Mouse (Mus musculus) T-helper 1 cell (primary cell): ENCODE measurements around the gene Map4.
"Not testable (repeated sequence)": the region's sequence is repeated elsewhere in the genome, so short reads cannot be mapped to it uniquely, and the experiment has no call there.

ENCODE experiments used
- in situ Hi-C: fragments of 300-600 bp; cut with MboI, MseI; formaldehyde crosslinking; loops from one replicate; pipeline ENCODE4 v1.15.1; 2025; ENCODE audit warnings: high pct_unique_total_duplicates

Map4 gene

DNA sequence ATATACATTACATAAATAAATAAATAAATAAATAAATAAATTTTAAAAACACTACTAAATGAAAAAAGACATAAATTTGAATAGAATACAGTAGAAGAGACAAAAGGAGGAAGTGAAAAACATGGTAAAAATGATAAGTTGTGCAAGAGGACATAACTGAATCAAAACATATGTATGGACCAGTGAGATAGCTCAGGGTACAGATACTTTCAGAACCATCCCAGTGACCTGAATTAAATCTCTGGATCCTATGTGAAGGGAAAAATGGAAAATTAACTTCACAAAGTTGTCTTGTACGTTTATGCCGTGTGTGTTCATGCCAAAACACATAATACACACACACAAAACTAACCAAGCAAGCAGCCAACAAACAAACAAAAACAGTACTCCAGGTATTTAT is 192.1 kb downstream of the Map4 start:
- in situ Hi-C loops = no loop called here

DNA sequence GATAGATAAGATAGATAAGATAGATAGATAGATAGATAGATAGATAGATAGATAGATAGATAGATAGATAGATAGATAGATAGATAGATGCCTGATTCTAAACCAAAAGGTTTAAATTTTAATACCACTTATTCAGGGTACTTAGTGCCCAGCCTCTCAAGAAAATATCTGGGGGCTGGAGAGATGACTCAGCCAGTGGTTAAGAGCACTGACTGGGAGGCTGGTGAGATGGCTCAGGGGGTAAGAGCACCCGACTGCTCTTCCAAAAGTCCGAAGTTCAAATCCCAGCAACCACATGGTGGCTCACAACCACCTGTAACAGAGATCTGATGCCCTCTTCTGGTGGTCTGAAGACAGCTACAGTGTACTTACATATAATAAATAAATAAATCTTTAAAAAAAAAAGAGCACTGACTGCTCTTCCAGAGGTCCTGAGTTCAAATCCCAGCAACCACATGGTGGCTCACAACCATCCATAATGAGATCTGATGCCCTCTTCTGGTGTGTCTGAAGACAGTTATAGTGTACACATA is 192.8 kb downstream of the Map4 start:
- in situ Hi-C loops = not testable (repeated sequence)

DNA sequence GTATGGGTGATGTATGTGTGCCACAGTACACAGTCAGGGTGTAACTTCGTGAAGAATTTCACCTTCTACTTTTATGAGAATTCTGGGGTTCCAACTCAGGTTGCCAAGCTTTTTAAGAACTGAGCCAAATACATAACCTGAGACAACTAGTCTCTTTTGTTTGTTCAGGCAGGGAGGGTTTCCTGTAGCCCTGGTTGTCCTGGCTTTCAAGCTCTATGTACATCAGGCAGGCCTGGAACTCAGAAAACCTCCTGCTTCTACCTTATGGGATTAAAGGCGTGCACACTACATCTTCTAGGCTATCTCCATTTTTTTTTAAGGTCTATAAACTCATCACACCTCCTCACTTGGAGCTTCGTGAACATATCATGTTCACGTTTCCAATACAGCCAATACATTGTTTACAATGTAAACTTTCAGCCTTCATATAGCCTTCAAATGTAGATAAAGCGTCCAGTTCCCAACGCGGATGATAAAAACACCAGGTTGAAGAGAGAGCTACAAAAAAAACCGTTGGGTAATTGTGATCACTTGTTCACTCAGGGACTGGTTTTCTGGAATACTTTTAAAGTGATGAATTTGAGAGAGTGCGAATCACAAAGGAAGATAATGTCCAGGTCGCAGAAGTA is 199.8 kb downstream of the Map4 start:
- in situ Hi-C loops = no loop called here

DNA sequence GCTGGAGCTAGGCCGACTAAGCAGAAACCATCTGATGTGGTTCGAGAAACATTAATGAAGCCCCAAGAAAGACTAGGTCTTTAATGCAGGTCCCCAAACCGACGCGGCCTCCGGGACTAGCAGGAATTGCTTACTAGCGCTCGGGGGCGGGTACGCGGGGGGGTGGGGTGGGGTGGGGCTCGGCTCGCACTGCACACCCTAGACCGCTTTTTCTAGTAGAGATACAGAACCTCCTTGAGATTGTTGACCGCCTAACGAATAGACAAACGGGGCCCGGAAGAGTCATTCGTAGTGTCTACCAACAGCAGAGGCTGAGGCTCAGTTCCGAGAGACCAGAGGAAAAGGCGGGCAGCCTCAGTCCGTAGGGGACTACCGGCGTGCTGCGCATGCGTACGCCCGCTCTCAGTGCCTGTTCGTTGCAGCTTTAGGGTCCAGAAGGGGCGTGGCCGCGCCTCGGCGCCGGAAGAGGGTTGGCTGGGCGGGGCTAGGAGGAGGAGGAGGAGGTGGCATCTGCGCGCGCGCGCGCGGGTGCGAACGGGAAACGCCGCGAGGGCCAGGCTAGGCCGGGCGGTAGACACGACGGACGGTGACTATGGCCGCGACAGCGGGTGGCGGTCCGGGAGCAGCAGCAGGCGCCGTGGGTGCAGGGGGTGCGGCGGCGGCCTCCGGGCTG is 200.4 kb downstream of the Map4 start:
- in situ Hi-C loops = no loop called here

DNA sequence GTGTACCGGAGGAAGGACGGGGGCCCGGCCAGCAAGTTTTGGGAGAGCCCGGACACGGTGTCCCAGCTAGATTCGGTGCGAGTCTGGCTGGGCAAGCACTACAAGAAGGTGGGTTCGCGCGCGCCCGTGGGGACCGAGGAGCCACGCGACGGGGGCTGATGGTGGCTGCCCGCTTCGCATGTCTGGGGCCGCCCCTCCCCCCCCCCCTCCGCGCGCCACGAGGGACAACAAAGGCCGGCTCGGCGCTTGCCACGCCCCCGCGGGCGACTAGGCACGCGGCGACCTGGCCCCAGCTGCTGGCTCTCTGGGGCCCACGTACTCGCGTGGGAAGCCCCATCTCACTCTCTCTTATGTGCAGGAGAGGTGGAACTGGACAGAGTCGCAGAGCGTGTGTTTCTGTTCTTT is 200.9 kb downstream of the Map4 start:
- in situ Hi-C loops = no loop called here

DNA sequence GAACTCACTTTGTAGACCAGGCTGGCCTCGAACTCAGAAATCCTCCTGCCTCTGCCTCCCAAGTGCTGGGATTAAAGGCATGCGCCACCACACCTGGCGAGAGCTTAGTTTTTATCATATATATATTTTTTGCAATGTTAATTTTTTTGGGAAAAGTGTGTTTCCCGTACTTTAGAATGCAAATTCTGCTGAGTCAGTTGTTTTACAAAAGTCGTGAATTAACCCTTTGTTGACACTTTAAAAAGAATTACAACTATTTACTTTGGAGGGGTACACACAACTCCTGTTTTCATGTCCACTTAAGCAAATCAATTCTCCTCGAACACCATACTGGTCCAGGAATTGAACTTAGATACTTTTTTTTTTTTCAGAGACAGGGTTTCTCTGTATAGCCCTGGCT is 201.7 kb downstream of the Map4 start:
- in situ Hi-C loops = no loop called here
